Mouse (Mus musculus) left cerebral cortex, adult 11 months (tissue): ENCODE measurements around the gene Eno2.

ENCODE experiments used
- DNase-seq: peaks from one replicate; pipeline ENCODE4 v3.0.0; 2022; ENCODE audit warnings: low spot score

Gene Eno2

GRCm38 (mm10) chr6:124759259-124759658, 10.2 kb downstream of the Eno2 start:
- DNase-seq = peak; percentile 81

DNA sequence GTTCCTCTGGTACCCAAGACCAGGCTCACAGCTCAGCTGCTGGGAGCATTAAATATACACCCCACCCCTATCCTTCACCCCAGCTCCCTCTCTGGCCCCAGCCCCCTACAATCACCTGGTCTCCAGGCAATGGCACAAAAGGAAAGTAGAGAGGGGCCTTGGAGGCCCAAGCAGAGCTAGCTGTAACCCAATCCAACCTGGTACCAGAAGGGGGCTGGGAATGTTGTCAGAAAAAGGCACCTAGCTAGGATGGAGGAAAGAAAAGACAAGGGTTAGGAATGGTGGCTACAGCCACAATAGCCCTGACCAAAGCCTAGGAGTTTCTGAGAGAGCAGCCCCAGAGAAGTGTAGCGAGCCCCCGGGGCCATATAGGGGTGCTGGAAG, 10.6 kb downstream of the Eno2 start:
- DNase-seq = no peak

GRCm38 (mm10) chr6:124757909-124758848, 11.3 kb downstream of the Eno2 start:
- DNase-seq = no peak

DNA sequence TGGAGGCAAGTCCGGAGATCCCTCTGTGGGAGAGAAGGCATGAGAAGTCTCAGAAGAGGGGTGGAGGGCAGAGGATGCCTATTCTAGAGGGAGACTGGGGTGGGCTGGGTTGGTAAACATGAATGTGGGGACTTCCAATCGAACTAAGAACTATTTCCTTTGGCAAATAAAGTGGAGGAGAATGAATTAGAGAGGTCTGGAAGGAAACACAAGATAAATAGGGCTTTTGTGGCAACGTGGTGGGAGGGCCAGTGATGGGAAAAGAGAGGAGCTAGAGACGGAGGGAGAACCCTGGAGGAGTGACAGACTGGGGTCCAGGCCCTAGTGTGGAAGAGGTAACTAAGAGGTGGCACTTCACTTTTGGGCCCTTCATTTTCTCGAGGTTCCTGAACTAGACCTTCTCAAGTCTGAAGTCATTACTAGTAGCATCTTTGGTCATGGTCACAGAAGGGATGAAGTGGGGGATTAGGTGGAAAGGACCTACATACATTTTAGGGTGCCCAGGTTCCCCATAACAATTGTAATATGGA, 12.1 kb downstream of the Eno2 start:
- DNase-seq = no peak

- DNase-seq = no peak
Measured at GRCm38 (mm10) chr6:124756652-124757350, 12.7 kb downstream of the Eno2 start.

GRCm38 (mm10) chr6:124755831-124756595, 13.5 kb downstream of the Eno2 start, which contains the start of the genes Gm45234 and Atn1:
Gene Gm45234 (minus strand): TSS chr6:124756021.
Gene Atn1 (minus strand): TSS chr6:124756524.
- no peak for DNase-seq

DNA sequence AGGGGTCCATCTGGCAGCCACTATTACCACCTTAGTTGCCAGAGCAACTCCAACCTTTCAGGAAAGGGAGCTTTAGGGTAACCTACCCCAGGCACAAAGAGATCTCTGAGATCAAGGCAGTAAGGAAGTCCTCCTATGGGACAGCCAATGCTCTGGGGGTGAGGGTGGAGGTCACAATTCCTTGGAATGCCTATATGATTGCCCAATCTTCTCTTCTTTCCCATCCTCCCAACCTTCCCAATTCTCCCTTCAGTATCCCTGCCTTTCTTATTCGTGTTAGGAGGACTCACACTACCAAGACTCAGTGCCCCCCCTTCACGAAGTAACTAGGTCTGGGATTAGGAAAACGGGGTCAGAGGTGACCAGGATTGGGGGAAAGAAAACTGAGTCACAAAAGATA, 14.2 kb downstream of the Eno2 start:
- DNase-seq = no peak

DNA sequence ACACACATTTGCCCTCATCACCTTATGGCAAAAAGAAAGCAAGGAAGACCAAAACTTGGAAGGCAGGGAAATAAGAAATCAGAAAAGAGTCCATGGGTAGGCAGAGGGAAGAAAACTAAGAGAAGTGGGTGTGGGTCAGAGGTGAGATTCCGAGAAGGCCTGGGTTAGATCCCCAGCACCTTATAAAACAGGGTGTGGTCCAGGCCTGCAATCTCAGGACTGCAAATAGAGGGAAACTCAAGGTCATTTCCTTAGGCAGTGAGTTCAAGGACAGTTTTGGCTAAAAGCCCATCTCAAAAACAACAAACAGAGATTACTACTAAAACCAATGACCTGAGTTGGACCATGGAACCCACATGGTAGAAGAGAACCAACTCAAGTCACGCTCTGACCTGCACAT, 15.6 kb downstream of the Eno2 start:
- no peak for DNase-seq

GRCm38 (mm10) chr6:124750405-124750804, 19.1 kb downstream of the Eno2 start:
- DNase-seq = no peak

- no peak for DNase-seq
Measured at GRCm38 (mm10) chr6:124746654-124747632, 22.5 kb downstream of the Eno2 start.

- no peak for DNase-seq
Measured at GRCm38 (mm10) chr6:124746296-124746605, 23.2 kb downstream of the Eno2 start.

DNA sequence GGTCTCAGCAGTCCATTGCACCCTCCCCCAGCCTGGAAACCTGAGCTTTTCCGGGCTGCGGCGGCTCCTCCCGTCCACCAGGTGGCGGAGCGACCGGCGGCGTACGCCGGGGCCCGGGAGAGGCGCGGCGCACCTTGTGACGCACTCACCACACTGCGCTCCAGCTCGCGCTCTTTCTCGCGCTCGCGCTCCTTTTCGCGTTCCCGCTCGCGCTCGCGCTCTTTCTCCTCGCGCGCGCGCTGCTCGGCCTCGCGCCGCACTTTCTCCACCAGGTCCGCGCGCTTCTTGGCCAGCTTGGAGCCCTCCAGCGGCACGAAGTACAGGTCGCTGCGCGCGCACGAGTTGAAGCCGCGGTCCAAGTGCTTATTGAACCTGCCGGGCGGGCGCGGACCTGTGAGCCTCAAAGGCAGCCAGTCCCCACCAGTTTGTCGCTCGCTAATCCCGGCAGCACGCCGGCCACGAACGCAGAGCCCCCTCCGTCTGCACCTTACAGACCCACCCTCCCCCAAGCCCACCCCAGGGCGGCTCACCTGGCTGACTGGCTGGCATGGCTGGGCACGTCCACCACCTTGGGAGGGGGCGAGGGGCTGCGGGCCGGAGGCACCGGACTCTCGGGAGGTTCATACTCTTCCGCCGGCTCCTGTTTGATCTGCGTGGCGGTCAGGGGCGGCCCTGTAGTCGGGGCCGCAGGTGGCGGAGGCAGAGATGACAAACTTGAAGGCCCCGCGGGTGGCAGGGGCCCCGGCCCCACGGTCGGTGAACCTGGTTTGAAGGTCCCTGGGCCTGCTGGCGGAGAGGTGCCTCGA, 23.8 kb downstream of the Eno2 start:
- DNase-seq = peak; percentile 91

- DNase-seq = no peak
Measured at GRCm38 (mm10) chr6:124744755-124745321, 24.6 kb downstream of the Eno2 start.

DNA sequence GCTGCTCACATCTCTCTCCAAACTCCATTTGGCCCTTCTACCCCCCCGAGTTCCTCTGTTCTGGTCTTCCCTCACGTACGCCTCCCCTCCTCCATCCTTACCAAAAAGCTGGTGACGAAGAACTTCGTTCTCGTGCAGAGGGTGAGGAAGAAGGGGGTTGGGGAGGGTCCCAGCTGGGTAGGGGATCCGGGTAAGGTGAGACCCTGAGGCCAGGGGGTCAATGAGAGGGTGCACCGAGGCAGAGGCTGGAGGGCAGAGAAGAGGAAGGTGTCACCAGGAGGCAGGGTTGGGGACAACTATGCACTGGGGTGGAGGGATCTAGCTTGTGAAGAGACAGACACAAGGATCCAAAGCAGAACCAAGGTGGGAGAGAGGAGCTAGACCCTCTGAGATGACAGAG, 25.8 kb downstream of the Eno2 start:
- no peak for DNase-seq

GRCm38 (mm10) chr6:124742839-124743514, 26.5 kb downstream of the Eno2 start:
- no peak for DNase-seq

- no peak for DNase-seq
Measured at GRCm38 (mm10) chr6:124741842-124742241, 27.6 kb downstream of the Eno2 start.

DNA sequence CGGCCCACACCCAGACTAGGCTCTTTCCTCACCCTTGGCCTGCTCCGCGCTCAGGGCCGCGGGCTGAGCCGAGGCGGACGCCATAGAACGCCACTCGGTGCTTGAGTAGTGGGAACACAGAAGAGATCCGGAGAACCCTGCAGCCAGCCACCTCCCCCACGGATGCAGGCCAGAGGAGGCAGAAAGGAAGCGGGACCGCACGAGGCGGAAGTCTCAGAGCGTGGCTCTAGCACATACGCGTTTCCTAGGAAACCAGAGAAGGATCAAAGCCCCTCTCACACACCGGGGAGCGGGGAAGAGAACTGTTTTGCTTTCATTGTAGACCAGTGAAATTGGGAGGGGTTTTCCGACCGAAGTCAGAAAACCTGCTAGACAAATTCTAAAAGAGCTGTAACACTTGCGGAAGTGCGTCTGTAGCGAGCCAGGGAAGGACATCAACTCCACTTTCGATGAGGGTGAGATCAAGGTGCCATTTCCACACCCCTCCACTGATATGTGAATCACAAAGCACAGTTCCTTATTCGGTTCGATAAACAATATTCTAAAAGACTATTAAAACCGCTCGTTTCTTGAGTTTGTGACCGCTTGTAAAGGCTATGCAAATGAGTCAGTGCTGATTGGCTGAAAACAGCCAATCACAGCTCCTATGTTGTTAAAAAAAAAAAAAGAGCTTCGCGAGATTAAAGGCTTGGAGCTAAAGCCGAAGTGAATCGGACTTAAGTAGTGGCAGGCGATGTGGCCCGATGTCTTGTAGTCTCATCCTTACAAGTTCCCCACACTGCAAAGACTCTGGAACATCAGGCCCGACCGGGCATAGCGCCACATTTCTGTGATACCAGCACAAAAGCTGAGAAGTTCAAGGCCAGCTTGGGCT, 28.3 kb downstream of the Eno2 start, which contains the start of gene Grcc10:
Gene Grcc10, minus strand, starts transcription at position 487 of the 874 bp plus-strand sequence.
- DNase-seq = peak; percentile 82

DNA sequence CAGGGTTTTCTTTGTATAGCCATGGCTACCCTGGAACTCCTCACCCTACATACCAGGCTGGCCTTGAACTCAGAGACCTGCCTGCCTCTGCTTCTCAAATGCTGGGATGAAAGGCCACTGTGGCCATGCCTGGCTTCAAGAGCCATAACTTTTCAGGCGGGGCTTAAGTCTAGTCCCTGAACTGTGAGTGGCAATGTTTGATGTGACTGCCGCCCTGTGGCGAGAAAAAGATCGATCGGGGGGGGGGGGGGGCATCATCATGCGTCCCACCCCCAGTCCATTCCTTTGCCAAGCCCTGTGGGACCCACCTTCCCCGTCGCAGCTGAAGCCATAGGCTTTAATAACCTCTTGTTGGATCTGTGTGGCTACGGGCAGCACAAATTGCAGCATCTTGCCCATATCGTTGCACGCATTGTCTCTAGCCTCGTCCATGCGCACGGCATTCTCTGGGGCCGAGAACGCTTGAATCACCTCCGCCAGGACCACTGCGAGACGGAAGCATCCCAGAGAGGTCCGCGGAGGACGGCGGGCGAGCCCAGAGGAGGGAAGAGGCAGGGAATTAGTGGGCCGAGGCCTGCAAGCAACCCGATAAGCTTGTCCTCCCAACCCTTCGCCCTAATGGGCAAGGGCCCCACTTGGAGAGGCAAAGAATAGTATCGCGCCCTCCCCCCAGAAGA, 29.1 kb downstream of the Eno2 start:
- no peak for DNase-seq
